ENCODE assay signal across 8 mouse cellular contexts in the genomic region with DNA sequence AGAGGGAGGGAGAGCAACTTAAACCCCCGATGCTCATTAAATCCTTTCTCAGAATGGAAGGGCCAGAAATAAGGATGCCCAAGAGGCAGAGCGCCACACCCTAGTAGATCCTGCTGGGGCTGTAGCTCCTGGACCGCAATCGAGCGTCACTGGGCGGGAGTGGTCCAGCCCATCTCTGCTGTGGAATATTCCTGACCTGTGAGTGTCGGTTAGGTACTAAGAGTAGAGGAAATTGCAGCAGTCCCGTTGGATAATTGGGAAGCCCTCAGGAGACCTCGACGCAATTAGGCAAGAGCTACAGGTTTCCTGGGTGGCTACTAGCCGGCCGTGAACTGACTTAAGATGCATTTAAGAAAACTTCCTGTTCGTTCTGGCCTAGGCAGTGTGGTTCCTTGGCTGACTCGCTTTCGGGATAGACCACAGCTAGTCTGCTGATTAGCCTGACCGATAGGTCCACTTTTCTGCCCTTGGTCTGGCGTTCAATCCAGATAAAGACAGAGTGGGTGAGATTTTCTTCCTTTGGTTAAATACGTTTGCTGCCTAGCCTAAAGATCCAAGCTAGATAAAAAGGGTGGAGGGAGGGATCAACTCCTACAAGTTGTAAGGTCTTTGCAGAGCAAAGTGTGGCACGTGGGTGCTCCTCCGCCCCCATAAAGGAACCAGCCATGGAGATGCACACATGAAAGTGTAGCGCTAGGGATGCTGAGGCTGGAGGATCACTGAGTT. TPM values are rescaled to one million over a fixed set of nuclear protein-coding genes. Genes with fewer than 3 reads are reported as not detected.
DNase-seq lines count a peak whose midpoint lies in the region; ATAC-seq and TF ChIP-seq lines count a peak whose summit lies in the region.
"Had no signal": no experiment of that assay in that cellular context is flagged by ENCODE, and none has a peak within 500 bp of the region (broad histone marks: within the 10 kb centered on the region; RNA-seq: fewer than 3 reads in every experiment).

No protein-coding gene starts in this region.

- peak; percentile 62 for DNase-seq in 416B (ENCODE audit: low read depth)
- DNase-seq in CD4-positive helper T cell, adult 2 months (ENCODE audit: low read depth, low spot score): peak; percentile 60
- DNase-seq in intestine, embryonic 14.5 days (ENCODE audit: low spot score): peak; percentile 73
- DNase-seq in lung, embryonic 14.5 days: peak; percentile 56
- no peak for DNase-seq in left cerebral cortex, adult 9 months (ENCODE audit: low spot score in 2 of 2)

- WGBS in intestine, embryonic 14.5 days: under 1% methylated on average over 21 of the region's 21 CpGs
- WGBS in lung, embryonic 14.5 days: under 1% methylated on average over 21 of the region's 21 CpGs
- WGBS in stomach, embryonic 15.5 days: under 1% methylated on average over 21 of the region's 21 CpGs

- peak; percentile 43 for ATAC-seq in erythroblast, adult 5-6 weeks (replicated peaks; ENCODE audit: low FRiP score, poor library complexity, severe bottlenecking)
- no peak for ATAC-seq in intestine, embryonic 14.5 days (replicated peaks; ENCODE audit: low FRiP score, low TSS enrichment, low read depth)
- no peak for ATAC-seq in lung, embryonic 14.5 days (ENCODE audit: insufficient read depth)
- ATAC-seq in stomach, embryonic 15.5 days (ENCODE audit: insufficient read depth, low FRiP score, low read depth): no peak; the same call in 1 of the 2 replicates

- TF ChIP-seq CTCF in lung, embryonic 14.5 days (IDR thresholded peaks at IDR 0.05; ENCODE audit: low read depth): no peak

- peak overlapping the region; percentile 88 for H3K9ac ChIP-seq in intestine, embryonic 14.5 days (ENCODE audit: low read length)
- H3K9ac ChIP-seq in lung, embryonic 14.5 days: peak overlapping the region; percentile 97
- peak overlapping the region; percentile 81 for H3K9ac ChIP-seq in stomach, embryonic 15.5 days

- peak overlapping the region; percentile 99 for H3K27ac ChIP-seq in intestine, embryonic 14.5 days (ENCODE audit: low read depth)
- H3K27ac ChIP-seq in lung, embryonic 14.5 days (ENCODE audit: low read depth): peak overlapping the region; percentile 99
- H3K27ac ChIP-seq in stomach, embryonic 15.5 days: peak overlapping the region; percentile 97

- peaks cover 32% of the 10 kb centered on the region for H3K4me1 ChIP-seq in intestine, embryonic 14.5 days (replicated peaks; ENCODE audit: control insufficient read depth, insufficient read depth, low read length)
- peaks cover 8% of the 10 kb centered on the region; the same call in 1 of the 2 replicates for H3K4me1 ChIP-seq in lung, embryonic 14.5 days (ENCODE audit: insufficient read depth)
- H3K4me1 ChIP-seq in stomach, embryonic 15.5 days: peaks cover 42% of the 10 kb centered on the region

- H3K9me3 ChIP-seq in intestine, embryonic 14.5 days (ENCODE audit: control insufficient read depth, low read length): no peaks in the 10 kb centered on the region
- no peaks in the 10 kb centered on the region for H3K9me3 ChIP-seq in lung, embryonic 14.5 days (ENCODE audit: low read depth, low read length)
- no peaks in the 10 kb centered on the region for H3K9me3 ChIP-seq in stomach, embryonic 15.5 days

- H3K4me3 ChIP-seq in intestine, embryonic 14.5 days (ENCODE audit: low read depth, low read length): peak overlapping the region; percentile 97
- H3K4me3 ChIP-seq in lung, embryonic 14.5 days (ENCODE audit: low read depth, low read length): peak overlapping the region; percentile 93
- peak overlapping the region; percentile 93 for H3K4me3 ChIP-seq in stomach, embryonic 15.5 days (replicated peaks)

- peak overlapping the region; percentile 77 for H3K4me2 ChIP-seq in intestine, embryonic 14.5 days (ENCODE audit: low read length)
- peak overlapping the region; percentile 86 for H3K4me2 ChIP-seq in lung, embryonic 14.5 days
- peak overlapping the region; percentile 61 for H3K4me2 ChIP-seq in stomach, embryonic 15.5 days

- H3K27me3 ChIP-seq in intestine, embryonic 14.5 days (replicated peaks; ENCODE audit: control insufficient read depth, insufficient read depth, low read length): no peaks in the 10 kb centered on the region
- no peaks in the 10 kb centered on the region for H3K27me3 ChIP-seq in lung, embryonic 14.5 days (ENCODE audit: insufficient read depth, low read length)
- no peaks in the 10 kb centered on the region for H3K27me3 ChIP-seq in stomach, embryonic 15.5 days (replicated peaks)

- H3K36me3 ChIP-seq in intestine, embryonic 14.5 days (ENCODE audit: control insufficient read depth, insufficient read depth, low read length): peaks cover 33% of the 10 kb centered on the region
- H3K36me3 ChIP-seq in lung, embryonic 14.5 days (ENCODE audit: insufficient read depth): peaks cover 39% of the 10 kb centered on the region
- peaks cover 22% of the 10 kb centered on the region for H3K36me3 ChIP-seq in stomach, embryonic 15.5 days

RNA-seq across cellular contexts. Expression of a gene that starts 1.3 kb away (rescaled TPM):
- total RNA-seq in erythroblast, adult 5-6 weeks (2015; ENCODE audit: low replicate concordance): 111 and 119 TPM in 2 replicates
- 73.2 and 74.7 TPM in 2 replicates for total RNA-seq in erythroblast, adult 5-6 weeks (2017; ENCODE audit: low replicate concordance)
- polyA plus RNA-seq in intestine, embryonic 14.5 days (2014; fragmentation: Nextera tagmentation; extraction: Ambion mirVana): 1,930 and 1,939 TPM in 2 replicates
- 1,829 and 1,952 TPM in 2 replicates for polyA plus RNA-seq in lung, embryonic 14.5 days (2014; fragmentation: Nextera tagmentation; extraction: Ambion mirVana)
- polyA plus RNA-seq in stomach, embryonic 15.5 days (2015; fragmentation: Nextera tagmentation; extraction: Ambion mirVana): 1,302 and 1,597 TPM in 2 replicates

RNA-seq across cellular contexts. Expression of a gene that starts 36.7 kb away (rescaled TPM):
- total RNA-seq in erythroblast, adult 5-6 weeks (2015; ENCODE audit: low replicate concordance): not detected in 2 replicates
- not detected in 2 replicates for total RNA-seq in erythroblast, adult 5-6 weeks (2017; ENCODE audit: low replicate concordance)
- polyA plus RNA-seq in intestine, embryonic 14.5 days (2014; fragmentation: Nextera tagmentation; extraction: Ambion mirVana): not detected in 2 replicates
- polyA plus RNA-seq in lung, embryonic 14.5 days (2014; fragmentation: Nextera tagmentation; extraction: Ambion mirVana): not detected in 2 replicates
- not detected in 2 replicates for polyA plus RNA-seq in stomach, embryonic 15.5 days (2015; fragmentation: Nextera tagmentation; extraction: Ambion mirVana)
- total RNA-seq: hematopoietic stem cell, adult 5-6 weeks had no signal

RNA-seq across cellular contexts. Expression of a gene that starts 43.6 kb away (rescaled TPM):
- total RNA-seq in erythroblast, adult 5-6 weeks (2015; ENCODE audit: low replicate concordance): 11.1 and 22.4 TPM in 2 replicates
- 9.5 and 10.9 TPM in 2 replicates for total RNA-seq in erythroblast, adult 5-6 weeks (2017; ENCODE audit: low replicate concordance)
- polyA plus RNA-seq in intestine, embryonic 14.5 days (2014; fragmentation: Nextera tagmentation; extraction: Ambion mirVana): 38.0 and 38.1 TPM in 2 replicates
- polyA plus RNA-seq in lung, embryonic 14.5 days (2014; fragmentation: Nextera tagmentation; extraction: Ambion mirVana): 41.1 and 41.5 TPM in 2 replicates
- 23.7 and 33.3 TPM in 2 replicates for polyA plus RNA-seq in stomach, embryonic 15.5 days (2015; fragmentation: Nextera tagmentation; extraction: Ambion mirVana)

Comparison
In these comparisons a context has a peak if more than half of its experiments do, and no peak if none do; other contexts are left out.
1. DNase-seq: peak in 416B (single experiment), CD4-positive helper T cell, adult 2 months (single experiment), intestine, embryonic 14.5 days (single experiment) and lung, embryonic 14.5 days (single experiment); none in left cerebral cortex, adult 9 months (0 of 2).
2. Peak in every context shown above with its lines, with median percentiles within 50 percentile points of each other: H3K27ac ChIP-seq, H3K4me2 ChIP-seq, H3K4me3 ChIP-seq and H3K9ac ChIP-seq.